Mouse (Mus musculus) embryonic facial prominence, embryonic 10.5 days (tissue): ENCODE measurements around the gene Plekha4. TPM values are rescaled to one million over a fixed set of nuclear protein-coding genes. Genes with fewer than 3 reads are reported as not detected.

Experiments
- polyA plus RNA-seq: library from polyadenylated mRNA; unstranded; fragments of >200 nt; fragmentation: Nextera tagmentation; extraction: Ambion mirVana; gene quantifications from 2 replicates; pipeline ENCODE4 v1.2.1, GENCODE M21; 2016

Plekha4 gene
- polyA plus RNA-seq, 1 experiment from 2014 or later = 1.9 TPM

Other genes with a start within 250 kb of the Plekha4 start
- gene Slc6a21, start 248.8 kb upstream of the Plekha4 start, polyA plus RNA-seq = not detected in 2 replicates
- 10.6 and 11.3 TPM in 2 replicates for gene Trpm4, start 192.6 kb upstream of the Plekha4 start, polyA plus RNA-seq
- gene Hrc, start 191.0 kb upstream of the Plekha4 start, polyA plus RNA-seq = 0.31 and 0.64 TPM in 2 replicates
- gene Ppfia3, start 159.3 kb upstream of the Plekha4 start, polyA plus RNA-seq = 5.8 and 7.1 TPM in 2 replicates
- 0.24 and 1.2 TPM in 2 replicates for gene Lin7b, start 155.7 kb upstream of the Plekha4 start, polyA plus RNA-seq
- 285 and 287 TPM in 2 replicates for gene Snrnp70, start 130.6 kb upstream of the Plekha4 start, polyA plus RNA-seq
- gene Kcna7, start 120.7 kb upstream of the Plekha4 start, polyA plus RNA-seq = 0.06 TPM in 1 of 2 replicates, not detected in the other
- gene Ntf5, start 112.6 kb upstream of the Plekha4 start, polyA plus RNA-seq = 2.8 TPM in 2 replicates
- 0.24 and 0.70 TPM in 2 replicates for gene Lhb, start 105.5 kb upstream of the Plekha4 start, polyA plus RNA-seq
- 44.2 and 45.5 TPM in 2 replicates for gene Gys1, start 91.5 kb upstream of the Plekha4 start, polyA plus RNA-seq
- gene Ruvbl2, start 88.2 kb upstream of the Plekha4 start, polyA plus RNA-seq = 227 TPM in 2 replicates
- gene Ftl1, start 66.4 kb upstream of the Plekha4 start, polyA plus RNA-seq = 5,460 and 5,734 TPM in 2 replicates
- 243 and 247 TPM in 2 replicates for gene Bax, start 59.4 kb upstream of the Plekha4 start, polyA plus RNA-seq
- gene Tulp2, start 44.5 kb upstream of the Plekha4 start, polyA plus RNA-seq = 0.93 and 1.4 TPM in 2 replicates
- not detected in 2 replicates for gene Gm45808, start 39.5 kb upstream of the Plekha4 start, polyA plus RNA-seq
- 5.7 and 7.4 TPM in 2 replicates for gene Dhdh, start 37.5 kb upstream of the Plekha4 start, polyA plus RNA-seq
- gene Nucb1, start 15.9 kb upstream of the Plekha4 start, polyA plus RNA-seq = 115 and 123 TPM in 2 replicates
- gene Ppp1r15a, start 62 bp upstream of the Plekha4 start, polyA plus RNA-seq = 18.6 and 21.6 TPM in 2 replicates
- 0.87 and 0.92 TPM in 2 replicates for gene Hsd17b14, start 28.6 kb downstream of the Plekha4 start, polyA plus RNA-seq
- gene Bcat2, start 43.8 kb downstream of the Plekha4 start, polyA plus RNA-seq = 51.1 and 51.9 TPM in 2 replicates
- not detected in 2 replicates for gene Fgf21, start 89.2 kb downstream of the Plekha4 start, polyA plus RNA-seq
- 0.07 and 0.44 TPM in 2 replicates for gene Fut1, start 91.0 kb downstream of the Plekha4 start, polyA plus RNA-seq
- 0.07 and 0.10 TPM in 2 replicates for gene Izumo1, start 95.5 kb downstream of the Plekha4 start, polyA plus RNA-seq
- 6.5 and 6.8 TPM in 2 replicates for gene Rasip1, start 101.2 kb downstream of the Plekha4 start, polyA plus RNA-seq
- gene Mamstr, start 113.6 kb downstream of the Plekha4 start, polyA plus RNA-seq = 1.3 and 3.1 TPM in 2 replicates
- 0.07 and 0.16 TPM in 2 replicates for gene Fut2, start 140.1 kb downstream of the Plekha4 start, polyA plus RNA-seq
- gene Ntn5, start 157.7 kb downstream of the Plekha4 start, polyA plus RNA-seq = 0.28 and 0.42 TPM in 2 replicates
- gene Sec1, start 168.1 kb downstream of the Plekha4 start, polyA plus RNA-seq = 0.55 and 0.64 TPM in 2 replicates
- 8.5 and 9.1 TPM in 2 replicates for gene Car11, start 173.5 kb downstream of the Plekha4 start, polyA plus RNA-seq
- 3.6 and 4.3 TPM in 2 replicates for gene Dbp, start 178.8 kb downstream of the Plekha4 start, polyA plus RNA-seq
- gene Rpl18, start 189.1 kb downstream of the Plekha4 start, polyA plus RNA-seq = 1,168 and 1,206 TPM in 2 replicates
- 41.5 and 42.1 TPM in 2 replicates for gene Sphk2, start 191.7 kb downstream of the Plekha4 start, polyA plus RNA-seq
- gene Fam83e, start 194.9 kb downstream of the Plekha4 start, polyA plus RNA-seq = 1.8 and 2.2 TPM in 2 replicates
- 0.22 TPM in 1 of 2 replicates, not detected in the other for gene Spaca4, start 199.5 kb downstream of the Plekha4 start, polyA plus RNA-seq